Mouse (Mus musculus) cerebellum, adult 18-20 months (tissue): ENCODE measurements at regions not wholly inside any gene's neighbourhood (a gene's known extent, or its start where the extent isn't known, plus 50 kb on each side); places are given as distances from the start of the nearest gene placed in this dataset.

Source experiments
- DNase-seq, 2 experiments: peaks; one replicate each; pipeline ENCODE4 v3.0.0; 2021

- DNase-seq, result no peak
Measured at GRCm38 (mm10) chr12:32653096-32653495, 166.2 kb upstream of the Nampt start.

GRCm38 (mm10) chr12:32656194-32656593 is 163.2 kb upstream of the Nampt start:
- DNase-seq, result no peak

- no peak for DNase-seq
Measured at GRCm38 (mm10) chr12:32661782-32662413, 157.4 kb upstream of the Nampt start.

GRCm38 (mm10) chr12:32666040-32666439 is 153.3 kb upstream of the Nampt start:
- no peak for DNase-seq

GRCm38 (mm10) chr12:32677908-32678307 is 141.4 kb upstream of the Nampt start:
- DNase-seq, result no peak

GRCm38 (mm10) chr12:32678756-32679155 is 140.6 kb upstream of the Nampt start:
- DNase-seq, result no peak

GRCm38 (mm10) chr12:32681910-32682309 is 137.4 kb upstream of the Nampt start:
- DNase-seq, result no peak

- no peak for DNase-seq
Measured at GRCm38 (mm10) chr12:32683375-32683774, 136.0 kb upstream of the Nampt start.

GRCm38 (mm10) chr12:32685788-32686385 is 133.5 kb upstream of the Nampt start:
- no peak for DNase-seq

- DNase-seq, result no peak
Measured at GRCm38 (mm10) chr12:32689361-32689760, 130.0 kb upstream of the Nampt start.

GRCm38 (mm10) chr12:32690096-32690495 is 129.2 kb upstream of the Nampt start:
- DNase-seq, result no peak

- peak in 1 of 2 experiments; percentile 13 for DNase-seq
Measured at GRCm38 (mm10) chr12:32692081-32692819, 127.1 kb upstream of the Nampt start.

GRCm38 (mm10) chr12:32692962-32693361 is 126.4 kb upstream of the Nampt start:
- DNase-seq, result no peak

- no peak for DNase-seq
Measured at GRCm38 (mm10) chr12:32693678-32694077, 125.7 kb upstream of the Nampt start.

- no peak for DNase-seq
Measured at GRCm38 (mm10) chr12:32696832-32697231, 122.5 kb upstream of the Nampt start.

GRCm38 (mm10) chr12:32709188-32709587 is 110.2 kb upstream of the Nampt start:
- DNase-seq, result no peak

GRCm38 (mm10) chr12:32717129-32717921 is 102.0 kb upstream of the Nampt start:
- DNase-seq, result peak; percentile 82 to 84

GRCm38 (mm10) chr12:32719203-32719602 is 100.1 kb upstream of the Nampt start:
- DNase-seq, result no peak

- no peak for DNase-seq
Measured at GRCm38 (mm10) chr12:32724451-32725188, 94.7 kb upstream of the Nampt start.

- DNase-seq, result no peak
Measured at GRCm38 (mm10) chr12:32727539-32727938, 91.8 kb upstream of the Nampt start.

GRCm38 (mm10) chr12:32728425-32728824 is 90.9 kb upstream of the Nampt start:
- DNase-seq, result no peak

GRCm38 (mm10) chr12:32735224-32735623 is 84.1 kb upstream of the Nampt start:
- no peak for DNase-seq

GRCm38 (mm10) chr12:32741465-32741864 is 77.9 kb upstream of the Nampt start:
- DNase-seq, result no peak
